Mouse (Mus musculus) heart, embryonic 11.5 days (tissue): ENCODE measurements at regions not wholly inside any gene's neighbourhood (a gene's known extent, or its start where the extent isn't known, plus 50 kb on each side); places are given as distances from the start of the nearest gene placed in this dataset.

Source experiments
- ATAC-seq: fragments of 200-750 bp; cut with Nextera tagmentation; replicated peaks from 2 replicates; pipeline ENCODE4 v1.8.0; 2017; ENCODE audit warnings: moderate library complexity; ENCODE audit not compliant: insufficient number of reproducible peaks, low FRiP score, low TSS enrichment
- H3K27ac ChIP-seq: fragments of 300-500 bp; sonication (generic); 2 replicates; pipeline ENCODE4 v1.5.1; 2014; ENCODE audit warnings: mild to moderate bottlenecking, low read depth, low read length
- H3K27me3 ChIP-seq: fragments of 300-500 bp; sonication (generic); 2 replicates; pipeline ENCODE4 v1.6.1; 2014; ENCODE audit warnings: mild to moderate bottlenecking, low read length, mixed read lengths; ENCODE audit not compliant: control insufficient read depth, insufficient read depth
- H3K36me3 ChIP-seq: fragments of 300-500 bp; sonication (generic); 2 replicates; pipeline ENCODE4 v1.6.1; 2014; ENCODE audit warnings: mild to moderate bottlenecking, low read length, moderate library complexity, mixed read lengths; ENCODE audit not compliant: control insufficient read depth, insufficient read depth
- H3K4me1 ChIP-seq: fragments of 300-500 bp; sonication (generic); 2 replicates; pipeline ENCODE4 v1.6.1; 2014; ENCODE audit warnings: low read length; ENCODE audit not compliant: control insufficient read depth, insufficient read depth
- H3K4me2 ChIP-seq: fragments of 300-500 bp; sonication (generic); 2 replicates; pipeline ENCODE4 v1.6.1; 2014; ENCODE audit warnings: mild to moderate bottlenecking, moderate library complexity
- H3K4me3 ChIP-seq: fragments of 300-500 bp; sonication (generic); 2 replicates; pipeline ENCODE4 v1.5.1; 2014; ENCODE audit warnings: low read depth, low read length
- H3K9ac ChIP-seq: fragments of 300-500 bp; sonication (generic); 2 replicates; pipeline ENCODE4 v1.6.1; 2014; ENCODE audit warnings: mild to moderate bottlenecking, low read depth, low read length, moderate library complexity
- H3K9me3 ChIP-seq: fragments of 300-500 bp; sonication (generic); replicated peaks from 2 replicates; pipeline ENCODE4 v1.6.1; 2016; ENCODE audit warnings: low read length; ENCODE audit not compliant: control insufficient read depth
- WGBS: fragments of 180-500 bp; shearing (Covaris S2); extraction: QIAGEN DNeasy Blood & Tissue Kit; methylation state at CpG from one replicate; pipeline ENCODE4 v1.1.7; 2014; ENCODE audit not compliant: insufficient replicate concordance; 5-methylcytosine and 5-hydroxymethylcytosine counted together

DNA sequence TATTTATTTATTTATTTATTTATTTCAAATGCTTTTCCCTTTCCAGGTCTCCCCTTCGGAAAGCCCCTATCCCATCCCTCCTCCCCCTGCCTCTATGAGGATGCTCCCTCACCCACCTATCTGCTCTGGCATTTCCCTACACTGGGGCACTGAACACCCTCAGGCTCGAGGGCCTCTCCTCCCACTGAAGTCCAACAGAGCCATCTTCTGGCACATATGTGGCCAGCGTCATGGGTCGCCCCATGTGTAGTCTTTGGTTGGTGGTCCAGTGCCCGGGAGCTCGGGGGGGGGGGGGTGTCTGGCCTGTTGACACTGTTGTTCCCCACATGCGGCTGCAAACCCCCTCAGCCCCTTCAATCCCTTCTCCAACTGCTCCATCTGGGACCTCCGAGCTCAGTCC lies 99.6 kb upstream of the Tspan8 start:
- Histone ChIP-seq H3K9me3 (no peaks in the 10 kb centered on the region), H3K4me2 (no peak overlapping the region), H3K27ac (no peak overlapping the region), H3K4me3 (no peak overlapping the region), H3K27me3 (no peaks in the 10 kb centered on the region), H3K9ac (no peak overlapping the region), H3K4me1 (no peaks in the 10 kb centered on the region), H3K36me3 (no peaks in the 10 kb centered on the region)
- 84% methylated on average over 8 of the region's 8 CpGs for WGBS
- ATAC-seq: no peak; the same call in 1 of the 2 replicates

DNA sequence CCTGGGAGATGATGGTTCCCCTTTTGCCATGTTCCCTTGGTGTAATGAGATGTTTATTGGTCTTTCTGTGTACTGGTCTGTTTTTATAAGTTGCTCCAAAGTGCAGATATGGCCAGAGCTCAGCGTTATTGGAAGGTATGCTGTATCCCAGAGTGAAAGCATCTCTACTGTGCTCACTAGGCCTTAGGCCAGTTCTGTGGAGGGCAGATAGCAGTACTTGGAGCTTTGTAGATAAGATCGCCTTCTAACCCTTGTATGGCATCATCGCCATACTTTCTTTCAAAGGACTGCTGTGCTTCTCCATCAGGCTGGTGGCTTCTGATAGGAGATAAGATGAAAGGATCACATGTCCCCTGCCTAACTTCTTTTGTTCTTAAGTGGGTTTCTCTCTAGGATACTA lies 94.0 kb upstream of the Tspan8 start:
- no peaks in the 10 kb centered on the region for H3K36me3 ChIP-seq
- no peak for ATAC-seq
- no peaks in the 10 kb centered on the region for H3K27me3 ChIP-seq
- H3K27ac ChIP-seq: no peak overlapping the region
- WGBS: 55% methylated on average over 3 of the region's 3 CpGs
- no peaks in the 10 kb centered on the region for H3K4me1 ChIP-seq
- no peaks in the 10 kb centered on the region for H3K9me3 ChIP-seq
- no peak overlapping the region for H3K4me3 ChIP-seq
- H3K4me2 ChIP-seq: no peak overlapping the region
- no peak overlapping the region for H3K9ac ChIP-seq

DNA sequence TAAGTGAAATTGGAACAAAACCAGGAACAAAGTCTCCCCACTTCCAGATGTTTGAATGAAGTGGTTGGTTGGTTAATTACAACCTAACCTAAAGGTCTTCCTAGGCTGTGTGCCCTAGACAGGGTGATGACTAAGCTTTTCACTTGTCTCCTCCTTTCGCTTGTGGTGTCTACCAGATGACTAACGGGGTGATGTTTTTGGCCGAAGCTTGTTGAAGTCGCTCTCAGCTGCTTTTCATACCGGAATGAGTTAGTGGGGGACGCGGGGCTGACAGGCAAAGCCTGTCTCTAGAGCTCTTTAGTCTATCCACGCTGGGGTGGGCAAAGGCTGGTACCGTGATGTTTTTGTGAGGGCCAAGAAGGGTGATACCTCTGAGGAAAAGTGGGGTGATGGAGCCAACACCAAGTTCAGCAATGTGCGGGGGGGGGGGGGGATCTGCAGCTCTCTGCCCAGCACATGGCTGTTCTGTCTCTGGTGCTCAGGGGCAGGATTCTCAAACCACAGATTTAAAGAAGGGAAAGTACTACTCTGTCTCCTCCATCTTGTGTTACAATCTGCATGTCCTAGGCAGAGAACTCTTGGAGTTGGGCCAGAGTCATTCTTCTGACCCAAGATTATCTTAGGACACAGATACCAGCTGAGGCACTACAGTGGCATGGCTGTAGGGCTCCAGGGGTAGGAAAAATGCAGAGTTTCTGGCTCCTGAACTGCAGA lies 73.8 kb upstream of the Tspan8 start:
- WGBS: 83% methylated on average over 10 of the region's 10 CpGs
- Histone ChIP-seq H3K36me3 (no peaks in the 10 kb centered on the region), H3K27ac (no peak overlapping the region), H3K4me1 (no peaks in the 10 kb centered on the region), H3K9me3 (no peaks in the 10 kb centered on the region), H3K27me3 (no peaks in the 10 kb centered on the region), H3K4me2 (no peak overlapping the region), H3K9ac (no peak overlapping the region), H3K4me3 (no peak overlapping the region)
- no peak for ATAC-seq

DNA sequence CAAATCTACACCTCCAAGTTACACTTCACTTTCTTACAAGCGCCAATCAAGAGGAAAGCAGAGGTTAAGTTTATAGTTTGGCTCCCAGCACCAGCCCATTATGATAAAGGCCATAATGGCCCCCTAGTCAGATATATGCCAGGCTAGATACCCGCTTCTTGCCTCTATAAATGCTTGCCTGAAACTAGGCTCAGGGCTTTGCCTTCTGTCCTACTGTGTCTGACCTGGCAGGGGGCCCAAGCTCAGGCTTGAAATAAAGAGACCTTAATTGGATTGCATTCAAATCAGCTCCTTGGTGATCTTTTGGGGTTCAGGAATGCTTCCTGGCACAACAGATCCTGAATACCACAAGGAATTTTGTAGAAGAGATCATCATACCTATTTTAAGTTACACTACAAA lies 66.8 kb upstream of the Tspan8 start:
- Histone ChIP-seq H3K9me3 (no peaks in the 10 kb centered on the region), H3K4me1 (no peaks in the 10 kb centered on the region), H3K27me3 (no peaks in the 10 kb centered on the region), H3K4me2 (no peak overlapping the region), H3K36me3 (no peaks in the 10 kb centered on the region), H3K9ac (no peak overlapping the region), H3K4me3 (no peak overlapping the region), H3K27ac (no peak overlapping the region)
- ATAC-seq: no peak
- WGBS: 74% methylated on average over 2 of the region's 2 CpGs

DNA sequence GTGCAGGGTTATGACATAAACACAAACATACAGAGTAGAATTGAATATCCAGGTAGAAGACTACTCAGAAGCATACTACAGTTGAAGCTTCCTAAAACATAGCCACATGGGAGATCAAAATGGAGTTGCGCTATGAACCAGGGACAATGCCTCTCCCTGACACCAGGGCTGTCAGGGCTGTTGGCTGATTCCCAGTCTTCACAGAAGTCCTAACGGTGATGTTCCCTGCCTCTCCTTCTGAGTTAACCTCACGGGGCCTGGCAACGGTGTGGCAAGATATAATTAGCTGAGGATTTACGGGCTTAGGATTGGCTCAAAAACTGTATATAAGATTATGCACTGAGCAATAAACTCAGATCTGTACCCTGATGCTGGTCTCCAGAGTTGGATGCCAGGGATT lies 66.4 kb upstream of the Tspan8 start:
- no peak overlapping the region for H3K4me2 ChIP-seq
- H3K27ac ChIP-seq: no peak overlapping the region
- no peaks in the 10 kb centered on the region for H3K9me3 ChIP-seq
- no peaks in the 10 kb centered on the region for H3K27me3 ChIP-seq
- H3K9ac ChIP-seq: no peak overlapping the region
- WGBS: 82% methylated on average over 5 of the region's 5 CpGs
- ATAC-seq: no peak
- no peak overlapping the region for H3K4me3 ChIP-seq
- H3K36me3 ChIP-seq: no peaks in the 10 kb centered on the region
- H3K4me1 ChIP-seq: no peaks in the 10 kb centered on the region

DNA sequence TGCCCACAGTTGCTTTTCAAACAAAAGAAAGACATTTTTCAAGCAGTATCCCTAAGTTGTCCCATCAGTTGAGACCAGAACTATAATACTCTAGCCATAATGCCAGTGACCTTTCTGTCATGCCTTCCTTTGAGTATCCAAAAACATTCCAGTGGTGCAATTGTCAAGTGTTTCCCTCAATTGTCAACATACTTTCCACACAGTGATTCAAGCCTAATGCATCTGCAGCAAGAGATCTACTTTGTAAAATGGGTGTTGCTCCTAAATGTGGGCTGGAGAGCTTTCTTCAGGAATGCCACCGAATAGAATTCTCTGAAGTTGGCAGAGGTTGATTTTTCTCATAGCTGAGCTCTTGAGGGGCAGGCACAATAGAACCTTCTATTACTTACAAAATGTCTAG lies 58.0 kb upstream of the Tspan8 start:
- Histone ChIP-seq H3K4me3 (no peak overlapping the region), H3K4me1 (no peaks in the 10 kb centered on the region), H3K9me3 (no peaks in the 10 kb centered on the region), H3K9ac (no peak overlapping the region), H3K4me2 (no peak overlapping the region), H3K36me3 (no peaks in the 10 kb centered on the region), H3K27ac (no peak overlapping the region), H3K27me3 (no peaks in the 10 kb centered on the region)
- whole genome bisulfite sequencing: 65% methylated on average over 1 of the region's 1 CpGs
- ATAC-seq: no peak
